Mouse (Mus musculus) cerebellum, adult 2 months (tissue): ENCODE measurements at regions not wholly inside any gene's neighbourhood (a gene's known extent, or its start where the extent isn't known, plus 50 kb on each side); places are given as distances from the start of the nearest gene placed in this dataset.

Experiments
- CTCF ChIP-seq: fragments of 200-500 bp; IDR thresholded peaks from 2 replicates; pipeline ENCODE4 v1.5.1; 2011; ENCODE audit warnings: low read depth, mild to moderate bottlenecking, control low read depth, low read length, moderate library complexity, borderline replicate concordance; ENCODE audit not compliant: insufficient read depth
- POLR2A ChIP-seq: fragments of 200-500 bp; IDR thresholded peaks from 2 replicates; pipeline ENCODE4 v1.6.1; 2011; ENCODE audit warnings: low read length, control low read depth, borderline replicate concordance; ENCODE audit not compliant: insufficient read depth

DNA sequence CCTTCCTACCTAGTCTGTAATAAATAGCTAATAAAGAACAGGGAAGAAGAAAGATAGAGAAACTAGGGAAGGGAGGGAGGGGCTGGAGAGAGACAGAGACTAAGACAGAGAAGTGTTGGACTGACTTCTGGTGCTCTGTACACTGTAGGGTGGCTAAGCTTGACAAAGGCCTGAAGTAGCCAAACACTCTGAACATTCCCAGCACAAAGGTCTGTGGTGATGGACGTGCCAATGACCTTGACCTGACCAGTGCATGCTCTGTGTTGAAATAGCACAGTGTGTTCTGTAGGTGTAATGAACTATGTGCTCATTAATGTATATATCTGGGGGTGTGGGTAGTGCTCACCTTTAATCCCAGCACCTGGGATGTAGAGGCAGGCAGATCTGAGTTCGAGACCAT lies 81.3 kb upstream of the Dlk1 start:
- no peak for TF ChIP-seq POLR2A
- no peak for TF ChIP-seq CTCF
